Mouse (Mus musculus) hindbrain, embryonic 10.5 days (tissue): ENCODE data around the gene Supt20. TPM values are rescaled to one million over a fixed set of nuclear protein-coding genes. Genes with fewer than 3 reads are reported as not detected.
A peak's percentile ranks its signal among the peaks of the same experiment; 100 is the strongest.

Experiments used
- DNase-seq: peaks from one replicate; pipeline ENCODE4 v3.0.0-alpha.2; 2017; ENCODE audit warnings: low spot score
- H3K27ac ChIP-seq: fragments of 300-500 bp; sonication (generic); 2 replicates; pipeline ENCODE4 v1.5.1; 2016; ENCODE audit warnings: mild to moderate bottlenecking, moderate library complexity
- H3K27me3 ChIP-seq: fragments of 300-500 bp; sonication (generic); 2 replicates; pipeline ENCODE4 v1.6.1; 2016; ENCODE audit warnings: mild to moderate bottlenecking; ENCODE audit not compliant: poor library complexity, insufficient read depth, severe bottlenecking
- H3K36me3 ChIP-seq: fragments of 300-500 bp; sonication (generic); 2 replicates; pipeline ENCODE4 v1.6.1; 2016; ENCODE audit warnings: mild to moderate bottlenecking, moderate library complexity
- H3K4me1 ChIP-seq: fragments of 300-500 bp; sonication (generic); replicated peaks from 2 replicates; pipeline ENCODE4 v1.6.1; 2016; ENCODE audit warnings: mild to moderate bottlenecking
- H3K4me3 ChIP-seq: fragments of 300-500 bp; sonication (generic); 2 replicates; pipeline ENCODE4 v1.5.1; 2016; ENCODE audit warnings: mild to moderate bottlenecking, moderate library complexity
- H3K9me3 ChIP-seq: fragments of 300-500 bp; sonication (generic); 2 replicates; pipeline ENCODE4 v1.6.1; 2016; ENCODE audit warnings: mild to moderate bottlenecking, moderate library complexity
- WGBS: fragments of 180-500 bp; shearing (Covaris S2); methylation state at CpG from one replicate; pipeline ENCODE4 v1.1.7; 2016; 5-methylcytosine and 5-hydroxymethylcytosine counted together
- polyA plus RNA-seq: library from polyadenylated mRNA; unstranded; fragments of >200 nt; fragmentation: Nextera tagmentation; extraction: Ambion mirVana; gene quantifications from 2 replicates; pipeline ENCODE4 v1.2.1, GENCODE M21; 2016

Supt20 gene
- polyA plus RNA-seq, 1 experiment from 2014 or later: 105 TPM

- Histone ChIP-seq H3K27ac (no peak overlapping the region), H3K36me3 (peaks cover 93% of the 10 kb centered on the region), H3K9me3 (no peaks in the 10 kb centered on the region), H3K27me3 (no peaks in the 10 kb centered on the region), H3K4me1 (no peaks in the 10 kb centered on the region), H3K4me3 (no peak overlapping the region)
- no peak for DNase-seq
- 80% methylated on average over 6 of the region's 6 CpGs for WGBS
Measured at GRCm38 (mm10) chr3:54717348-54717747, 24.7 kb downstream of the Supt20 start.

DNA sequence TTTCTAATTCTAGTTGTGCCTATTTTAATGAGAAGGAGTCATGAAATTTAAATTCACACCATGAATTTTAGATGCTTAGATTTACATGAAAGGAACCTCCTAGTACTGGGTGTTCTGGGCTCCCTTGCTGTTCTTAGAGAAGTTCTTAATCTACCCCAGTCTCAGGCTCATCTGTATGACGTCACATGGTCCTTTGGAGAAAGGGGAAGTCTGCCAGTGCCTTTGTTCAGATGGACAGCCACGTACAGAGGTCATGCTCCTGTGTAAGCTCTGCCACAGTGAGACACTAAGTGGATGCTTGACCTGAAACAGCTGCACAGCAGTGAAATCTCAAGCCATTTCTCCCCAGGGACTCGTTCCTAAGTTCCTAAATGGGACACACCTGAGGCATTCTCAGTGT is 26.3 kb downstream of the Supt20 start:
- Histone ChIP-seq H3K27me3 (no peaks in the 10 kb centered on the region), H3K9me3 (no peaks in the 10 kb centered on the region), H3K4me3 (no peak overlapping the region), H3K4me1 (no peaks in the 10 kb centered on the region), H3K36me3 (peaks cover 93% of the 10 kb centered on the region), H3K27ac (no peak overlapping the region)
- no peak for DNase-seq
- WGBS: 51% methylated on average over 3 of the region's 3 CpGs

DNA sequence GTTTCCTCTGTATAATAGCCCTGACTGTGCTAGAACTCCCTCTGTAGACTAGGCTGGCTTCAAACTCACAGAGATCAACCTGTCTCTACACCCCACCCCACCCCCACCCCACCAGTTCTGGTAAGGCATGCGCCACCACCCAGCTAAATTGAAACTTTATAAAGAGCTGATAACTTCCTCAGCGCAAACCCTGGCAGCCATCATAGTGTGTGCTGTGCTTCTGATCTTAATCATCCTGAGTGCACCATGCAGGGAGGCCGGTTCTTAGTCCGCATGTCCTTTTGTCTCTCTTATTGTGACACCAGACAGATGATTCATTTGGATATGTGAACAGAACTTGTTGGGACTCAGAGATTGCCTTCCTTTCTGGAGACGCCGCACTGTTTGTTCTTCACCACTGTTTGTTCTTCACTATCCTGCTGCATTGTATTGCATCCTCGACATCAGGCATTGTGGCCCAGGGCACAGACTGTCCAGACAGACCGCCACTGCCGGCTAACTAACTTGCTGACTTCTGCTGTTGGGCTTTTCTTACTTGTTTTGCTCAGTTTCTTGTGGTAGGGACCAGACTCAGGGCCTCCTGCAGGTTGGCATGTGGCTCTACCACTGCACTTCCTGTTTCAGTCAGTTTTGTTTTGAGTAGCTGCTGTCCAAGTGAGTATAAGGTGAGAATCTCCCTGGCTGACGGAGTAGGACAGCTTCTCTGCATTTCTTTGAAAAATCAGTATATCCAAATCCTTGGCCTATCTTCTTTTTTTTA is 31.3 kb downstream of the Supt20 start:
- no peaks in the 10 kb centered on the region for H3K27me3 ChIP-seq
- H3K27ac ChIP-seq: no peak overlapping the region
- H3K9me3 ChIP-seq: no peaks in the 10 kb centered on the region
- H3K36me3 ChIP-seq: peaks cover 82% of the 10 kb centered on the region
- DNase-seq: no peak
- H3K4me1 ChIP-seq: no peaks in the 10 kb centered on the region
- no peak overlapping the region for H3K4me3 ChIP-seq
- WGBS: 85% methylated on average over 10 of the region's 10 CpGs

GRCm38 (mm10) chr3:54725344-54725743 is 32.7 kb downstream of the Supt20 start:
- Histone ChIP-seq H3K4me3 (no peak overlapping the region), H3K27me3 (no peaks in the 10 kb centered on the region), H3K36me3 (peaks cover 89% of the 10 kb centered on the region), H3K9me3 (no peaks in the 10 kb centered on the region), H3K4me1 (no peaks in the 10 kb centered on the region), H3K27ac (no peak overlapping the region)
- WGBS: 89% methylated on average over 2 of the region's 2 CpGs
- DNase-seq: no peak

DNA sequence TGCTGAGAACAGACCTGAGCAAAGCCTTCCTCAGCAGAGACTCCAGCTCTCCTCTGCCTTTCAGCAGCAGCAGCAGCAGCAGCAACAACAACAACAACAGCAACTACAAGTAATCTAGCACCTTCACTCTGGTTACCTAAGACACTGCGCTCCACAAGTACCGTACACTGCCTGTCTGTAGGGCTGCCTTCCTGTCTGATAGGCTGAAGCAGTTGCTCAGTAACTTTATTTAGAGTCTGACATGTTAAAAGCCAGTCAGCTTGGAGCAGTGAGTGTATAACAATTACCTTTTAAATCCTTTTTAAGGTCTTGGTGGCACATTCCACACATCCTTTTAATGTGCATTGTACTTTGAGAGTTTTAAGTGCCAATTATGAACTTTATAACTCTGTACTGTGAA is 35.0 kb downstream of the Supt20 start:
- peaks cover 89% of the 10 kb centered on the region for H3K36me3 ChIP-seq
- no peak overlapping the region for H3K4me3 ChIP-seq
- no peaks in the 10 kb centered on the region for H3K27me3 ChIP-seq
- no peak for DNase-seq
- H3K4me1 ChIP-seq: no peaks in the 10 kb centered on the region
- no peaks in the 10 kb centered on the region for H3K9me3 ChIP-seq
- WGBS: 97% methylated on average over 2 of the region's 2 CpGs
- no peak overlapping the region for H3K27ac ChIP-seq

DNA sequence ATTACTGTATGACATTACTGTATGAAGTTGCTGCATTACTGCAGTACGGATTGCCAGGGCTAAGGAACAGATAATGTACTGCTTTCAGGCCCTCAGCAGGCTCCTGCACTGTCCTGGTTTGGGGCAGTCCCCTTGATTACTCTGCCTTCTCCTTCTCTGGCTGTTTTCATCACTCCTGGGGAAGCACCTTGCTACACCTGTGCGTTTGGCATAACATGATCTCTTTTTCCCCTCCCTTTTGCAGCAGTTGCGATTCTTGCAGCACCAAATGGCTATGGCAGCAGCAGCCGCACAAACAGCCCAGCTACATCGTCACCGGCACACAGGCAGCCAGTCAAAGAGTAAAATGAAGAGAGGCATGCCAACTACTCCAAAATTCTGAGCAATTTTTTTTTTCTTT is 35.5 kb downstream of the Supt20 start:
- WGBS: 95% methylated on average over 6 of the region's 6 CpGs
- no peak for DNase-seq
- 0 out of 2 replicates have a peak, but pooled peaks cover 4% of the 10 kb centered on the region for H3K4me1 ChIP-seq
- H3K27ac ChIP-seq: no peak overlapping the region
- H3K36me3 ChIP-seq: peaks cover 89% of the 10 kb centered on the region
- H3K4me3 ChIP-seq: no peak overlapping the region
- no peaks in the 10 kb centered on the region for H3K27me3 ChIP-seq
- no peaks in the 10 kb centered on the region for H3K9me3 ChIP-seq

- Histone ChIP-seq H3K36me3 (peaks cover 66% of the 10 kb centered on the region), H3K27me3 (no peaks in the 10 kb centered on the region), H3K4me1 (peaks cover 17% of the 10 kb centered on the region), H3K27ac (no peak overlapping the region), H3K4me3 (no peak overlapping the region), H3K9me3 (no peaks in the 10 kb centered on the region)
- WGBS: 91% methylated on average over 8 of the region's 8 CpGs
- no peak for DNase-seq
Measured at GRCm38 (mm10) chr3:54731626-54732150, 39.1 kb downstream of the Supt20 start.

DNA sequence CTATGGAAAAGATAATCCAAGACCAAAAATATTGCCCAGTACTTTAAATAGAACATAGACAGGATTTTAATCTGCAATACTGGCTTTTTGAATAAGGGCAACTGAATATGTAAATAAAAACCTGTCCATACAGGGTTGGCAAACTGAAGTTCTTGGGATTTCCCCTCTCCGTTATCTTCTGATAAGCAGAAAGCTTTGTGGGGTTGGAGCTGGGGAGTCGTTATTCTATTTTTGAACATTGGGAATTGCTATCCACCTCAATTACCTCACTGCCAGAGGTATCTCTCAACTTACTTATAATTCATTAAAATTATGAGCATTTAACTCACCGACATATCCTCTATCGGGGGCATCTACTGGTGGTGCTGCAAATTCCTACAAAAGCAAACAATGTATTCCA is 39.8 kb downstream of the Supt20 start:
- Histone ChIP-seq H3K9me3 (no peaks in the 10 kb centered on the region), H3K4me3 (no peak overlapping the region), H3K36me3 (peaks cover 59% of the 10 kb centered on the region), H3K27ac (no peak overlapping the region), H3K27me3 (no peaks in the 10 kb centered on the region), H3K4me1 (peaks cover 17% of the 10 kb centered on the region)
- 94% methylated on average over 4 of the region's 4 CpGs for WGBS
- DNase-seq: no peak

- Histone ChIP-seq H3K4me3 (peak overlapping the region; percentile 81), H3K36me3 (peaks cover 58% of the 10 kb centered on the region), H3K9me3 (no peaks in the 10 kb centered on the region), H3K27ac (peak overlapping the region; percentile 96), H3K4me1 (peaks cover 17% of the 10 kb centered on the region), H3K27me3 (no peaks in the 10 kb centered on the region)
- DNase-seq: peak; percentile 91
- WGBS: under 1% methylated on average over 84 of the region's 84 CpGs
Measured at GRCm38 (mm10) chr3:54734411-54735246, 42.0 kb downstream of the Supt20 start.

DNA sequence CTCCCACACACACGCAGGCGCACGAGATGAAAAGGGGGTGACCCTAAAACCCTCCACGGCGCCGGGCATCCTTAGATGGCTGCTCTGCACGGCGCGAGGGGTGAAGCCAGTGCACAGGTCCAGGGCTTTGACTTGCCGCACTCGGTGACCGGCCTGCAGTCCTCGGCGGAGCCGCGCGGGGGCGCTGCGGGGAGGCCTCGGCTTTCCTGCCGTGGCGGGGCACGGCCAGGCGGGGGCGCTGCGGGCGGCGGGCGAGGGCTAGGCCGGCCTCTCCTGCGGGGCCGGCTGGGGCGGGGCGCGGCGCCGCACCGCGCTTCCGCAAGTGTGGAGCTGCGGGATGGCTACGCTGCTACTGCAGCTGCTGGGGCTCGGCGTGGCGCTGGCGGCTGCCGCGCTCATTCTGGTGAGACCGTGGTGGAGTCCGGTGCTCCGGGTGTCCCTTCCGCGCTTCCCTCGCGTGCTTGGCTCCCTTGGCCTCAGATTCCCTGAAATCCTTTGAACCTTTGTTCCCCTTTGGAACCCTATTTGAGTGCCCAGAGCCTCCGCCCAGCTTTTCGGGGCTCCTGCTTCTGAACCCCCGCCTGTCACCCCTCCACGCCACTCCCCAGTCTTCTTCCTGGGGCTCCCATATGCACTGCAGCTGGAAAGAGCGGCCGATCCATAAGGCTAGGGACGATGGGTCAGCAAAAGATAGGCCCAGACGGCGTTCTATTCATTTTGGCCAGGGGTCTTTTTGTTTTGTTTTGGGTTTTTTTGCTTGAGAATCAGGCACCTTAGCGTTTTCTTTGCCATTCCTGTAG is 42.8 kb downstream of the Supt20 start, which contains the start of the genes Exosc8 and Alg5:
Gene Exosc8 (minus strand): TSS at position 147 of the 800 bp plus-strand sequence.
Gene Alg5 (plus strand): TSS at position 293 of the 800 bp plus-strand sequence.
- Histone ChIP-seq H3K36me3 (peaks cover 58% of the 10 kb centered on the region), H3K9me3 (no peaks in the 10 kb centered on the region), H3K27ac (peak within 1 kb of the TSS; percentile 96), H3K4me1 (peaks cover 17% of the 10 kb centered on the region), H3K27me3 (no peaks in the 10 kb centered on the region), H3K4me3 (peak within 1 kb of the TSS; percentile 81)
- DNase-seq: peak; percentile 94
- under 1% methylated on average over 57 of the region's 65 CpGs for WGBS

- H3K36me3 ChIP-seq: peaks cover 58% of the 10 kb centered on the region
- WGBS: 65% methylated on average over 18 of the region's 18 CpGs
- H3K4me3 ChIP-seq: peak overlapping the region; percentile 81
- H3K27me3 ChIP-seq: no peaks in the 10 kb centered on the region
- peak overlapping the region; percentile 96 for H3K27ac ChIP-seq
- DNase-seq: peak; percentile 40
- H3K4me1 ChIP-seq: peaks cover 17% of the 10 kb centered on the region
- H3K9me3 ChIP-seq: 0 out of 2 replicates have a peak, but pooled peaks cover under 1% of the 10 kb centered on the region
Measured at GRCm38 (mm10) chr3:54736101-54736927, 43.7 kb downstream of the Supt20 start.
